Mouse (Mus musculus) adrenal gland, postnatal 4 days (tissue): Measurements from ENCODE around the gene Pbx4. TPM values are rescaled to one million over a fixed set of nuclear protein-coding genes. Genes with fewer than 3 reads are reported as not detected.

Experiments used
- DNase-seq, 2 experiments: peaks; one replicate each; pipeline ENCODE4 v3.0.0; 2021 to 2022; ENCODE audit warnings: low spot score in 2 of 2, mixed read lengths in 2 of 2
- total RNA-seq, 2 experiments: library from RNA; stranded (reverse); gene quantifications; 2 replicates each; pipeline ENCODE4 v1.2.3; 2021

The Pbx4 gene
- total RNA-seq, 2 experiments from 2014 or later: 3.6 to 4.8 TPM

DNA sequence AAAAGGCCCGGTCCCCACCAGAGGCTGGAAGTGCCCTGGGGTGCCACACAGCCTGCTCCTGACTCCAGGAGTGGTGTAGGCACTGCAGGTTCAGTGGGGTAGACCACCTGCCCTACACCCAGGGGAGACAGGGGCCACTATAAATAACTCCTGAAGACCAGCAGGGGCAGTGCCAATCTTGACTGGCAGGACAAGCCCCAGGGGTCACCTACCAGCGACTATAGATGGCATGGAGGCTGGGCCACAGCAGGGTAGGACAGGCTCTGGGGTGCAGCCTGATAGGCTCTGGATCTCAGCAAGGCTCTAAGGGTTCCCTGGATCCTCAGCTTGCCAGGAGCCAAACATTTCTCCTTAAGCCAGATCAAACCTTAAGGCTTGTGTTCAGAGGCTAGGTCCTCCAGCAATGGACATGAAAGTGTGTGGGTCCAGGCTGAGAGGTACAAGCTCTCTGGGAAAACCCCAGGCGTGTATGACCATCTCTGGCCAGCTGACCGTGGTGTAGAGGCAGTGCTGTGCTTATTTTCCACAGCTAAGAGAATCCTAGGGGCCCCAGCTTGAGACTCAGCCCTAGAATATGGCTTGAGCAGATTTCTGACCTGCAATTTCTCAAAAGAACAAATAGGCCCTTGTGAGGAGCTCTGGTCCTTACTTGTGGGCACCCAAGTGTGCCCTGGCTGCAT lies 63.6 kb downstream of the Pbx4 start:
- no peak for DNase-seq

DNA sequence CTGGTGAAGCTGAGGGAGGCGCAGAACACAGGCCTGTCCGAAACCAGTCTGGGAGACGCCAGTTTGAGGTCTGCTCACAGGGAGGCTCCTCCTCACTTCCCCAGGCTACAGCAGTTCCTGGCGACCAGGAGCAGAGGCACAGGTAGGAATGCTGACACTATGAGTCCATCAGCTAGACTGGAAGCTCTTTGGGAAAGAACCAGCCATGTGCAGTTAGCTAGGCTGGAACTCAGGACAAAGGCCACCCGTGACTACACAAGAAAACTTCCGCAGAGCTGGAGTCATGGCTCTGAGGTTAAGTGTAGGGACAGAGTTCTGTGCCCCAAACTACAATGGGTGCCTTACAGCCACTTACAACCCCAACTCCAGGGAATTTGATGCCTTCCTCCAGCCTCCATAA lies 65.6 kb downstream of the Pbx4 start:
- no peak for DNase-seq

DNA sequence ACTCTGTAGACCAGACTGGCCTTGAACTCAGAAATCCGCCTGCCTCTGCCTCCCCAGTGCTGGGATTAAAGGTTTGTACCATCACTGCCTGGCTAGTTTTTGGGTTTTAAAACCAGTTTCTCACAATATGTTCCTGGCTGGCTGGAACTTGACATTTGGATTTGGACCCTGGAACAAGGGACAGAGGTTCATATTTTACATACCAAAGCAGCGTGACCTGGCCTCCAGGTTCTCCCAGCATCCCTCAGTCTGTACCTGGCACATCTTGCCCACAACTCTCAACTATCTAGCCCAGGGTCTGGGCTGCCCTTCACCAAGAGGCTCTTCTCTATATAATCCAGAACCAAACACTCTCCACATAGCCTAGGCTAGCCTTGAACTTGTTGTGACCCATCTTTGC lies 67.6 kb downstream of the Pbx4 start:
- DNase-seq: no peak

DNA sequence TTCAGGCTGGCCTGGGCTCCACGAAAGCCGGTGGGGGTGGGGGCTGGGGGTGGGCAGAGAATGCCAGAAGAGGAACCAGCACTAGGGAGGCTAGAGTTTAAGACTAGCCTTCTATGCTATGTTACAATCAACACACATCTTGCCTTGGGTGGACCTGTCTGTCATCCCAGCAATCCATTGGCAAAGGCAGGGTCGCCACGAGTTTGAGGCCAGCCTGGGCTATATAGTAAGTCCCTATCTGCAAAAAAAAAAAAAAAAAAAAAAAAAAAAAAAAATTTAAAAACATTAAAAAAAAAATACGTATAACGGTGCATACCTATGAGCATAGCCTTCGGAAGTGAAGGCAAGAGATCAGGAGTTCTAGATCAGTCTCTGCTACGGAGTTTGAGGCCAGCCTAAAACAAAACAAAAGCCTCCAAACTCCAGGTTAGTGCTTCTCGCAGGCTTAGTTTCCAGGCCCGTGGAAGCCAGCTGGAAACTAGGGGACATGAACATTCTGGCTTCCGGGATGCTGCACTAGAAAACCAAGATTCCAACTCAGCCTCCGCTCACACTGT lies 68.7 kb downstream of the Pbx4 start:
- no peak for DNase-seq

DNA sequence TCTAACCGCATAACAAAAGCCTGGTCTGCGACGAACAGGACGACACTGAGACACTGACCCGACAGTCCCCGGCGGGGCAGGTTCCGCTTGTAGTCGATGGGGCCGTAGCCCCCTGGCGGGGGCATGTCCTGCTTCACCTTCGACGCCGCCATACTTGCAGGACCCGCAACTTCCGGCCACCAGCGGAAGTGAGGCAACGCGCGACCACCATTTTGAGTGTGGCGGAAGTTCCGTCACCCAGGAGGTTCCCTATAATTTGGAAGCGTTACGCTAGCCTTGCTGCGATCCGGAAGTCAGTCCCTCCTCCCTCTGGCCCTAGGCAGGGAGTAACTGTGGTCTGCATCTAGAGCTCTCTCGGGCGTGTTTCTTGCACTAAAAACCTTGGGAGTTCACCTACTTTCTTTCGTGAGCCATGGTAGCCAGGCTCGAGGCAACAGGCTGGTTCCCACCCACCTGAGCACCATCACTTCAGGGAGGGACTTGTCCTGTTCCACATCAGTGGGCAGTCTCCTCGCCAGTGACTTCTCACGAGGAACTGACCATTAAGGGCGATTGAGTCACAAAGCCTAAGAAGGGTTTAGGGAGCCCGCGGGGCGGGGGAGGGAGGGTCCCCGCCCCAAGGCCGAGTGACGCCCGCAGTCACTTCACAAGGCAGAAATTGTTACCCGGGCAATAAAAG lies 69.3 kb downstream of the Pbx4 start:
- DNase-seq: peak; percentile 94 to 95

DNA sequence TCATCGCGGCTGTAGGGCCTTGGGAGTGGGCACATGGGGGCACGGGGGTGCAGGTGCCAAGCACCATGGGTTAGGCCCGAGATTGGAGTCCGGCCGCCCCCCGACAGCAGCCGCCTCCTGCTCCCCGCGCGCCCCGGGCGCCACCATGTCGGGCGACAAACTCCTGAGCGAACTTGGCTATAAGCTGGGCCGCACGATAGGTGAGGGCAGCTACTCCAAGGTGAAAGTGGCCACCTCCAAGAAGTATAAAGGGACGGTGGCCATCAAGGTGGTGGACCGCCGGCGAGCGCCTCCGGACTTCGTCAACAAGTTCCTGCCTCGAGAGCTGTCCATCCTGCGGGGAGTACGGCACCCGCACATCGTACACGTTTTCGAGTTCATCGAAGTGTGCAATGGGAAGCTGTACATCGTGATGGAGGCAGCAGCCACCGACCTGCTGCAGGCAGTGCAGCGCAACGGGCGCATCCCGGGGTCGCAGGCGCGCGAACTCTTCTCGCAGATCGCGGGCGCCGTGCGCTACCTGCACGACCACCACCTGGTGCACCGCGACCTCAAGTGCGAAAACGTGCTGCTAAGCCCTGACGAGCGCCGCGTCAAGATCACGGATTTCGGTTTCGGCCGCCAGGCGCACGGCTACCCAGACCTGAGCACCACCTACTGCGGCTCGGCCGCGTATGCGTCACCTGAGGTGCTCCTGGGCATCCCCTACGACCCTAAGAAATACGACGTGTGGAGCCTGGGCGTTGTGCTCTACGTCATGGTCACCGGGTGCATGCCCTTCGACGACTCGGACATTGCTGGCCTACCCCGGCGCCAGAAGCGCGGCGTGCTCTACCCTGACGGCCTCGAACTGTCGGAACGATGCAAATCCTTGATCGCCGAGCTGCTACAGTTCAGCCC lies 70.1 kb downstream of the Pbx4 start, which contains the start of the genes Tssk6, Ndufa13 and Yjefn3:
Gene Tssk6 (plus strand): TSS at position 22 of the 900 bp plus-strand sequence.
Gene Ndufa13 (minus strand): TSS at position 396 of the 900 bp plus-strand sequence.
Gene Yjefn3 (minus strand): TSS at position 550 of the 900 bp plus-strand sequence.
- no peak for DNase-seq

DNA sequence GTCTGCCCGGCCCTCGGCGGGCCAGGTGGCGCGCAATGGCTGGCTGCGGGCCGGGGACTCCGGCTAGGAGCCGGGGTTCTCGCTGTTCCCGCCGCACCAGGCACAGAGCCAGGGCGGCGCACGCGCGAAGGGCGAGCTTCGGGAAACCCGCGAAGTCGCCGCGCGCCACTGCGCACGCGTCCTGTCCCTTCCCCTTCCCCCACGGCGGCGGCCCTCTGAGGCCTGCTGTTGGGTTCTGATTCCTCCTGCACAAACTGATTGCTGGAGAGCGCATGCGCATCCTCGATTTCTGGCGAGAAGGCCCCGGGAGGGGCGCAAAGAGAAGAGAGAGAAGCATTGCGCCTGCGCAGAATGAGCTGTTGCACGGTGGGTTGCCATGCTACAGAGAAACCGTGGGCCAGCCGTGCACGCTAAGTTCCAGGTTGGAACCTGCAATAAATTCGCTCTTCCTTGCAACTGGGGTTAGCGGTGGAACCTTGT lies 70.8 kb downstream of the Pbx4 start:
- peak; percentile 98 to 99 for DNase-seq

DNA sequence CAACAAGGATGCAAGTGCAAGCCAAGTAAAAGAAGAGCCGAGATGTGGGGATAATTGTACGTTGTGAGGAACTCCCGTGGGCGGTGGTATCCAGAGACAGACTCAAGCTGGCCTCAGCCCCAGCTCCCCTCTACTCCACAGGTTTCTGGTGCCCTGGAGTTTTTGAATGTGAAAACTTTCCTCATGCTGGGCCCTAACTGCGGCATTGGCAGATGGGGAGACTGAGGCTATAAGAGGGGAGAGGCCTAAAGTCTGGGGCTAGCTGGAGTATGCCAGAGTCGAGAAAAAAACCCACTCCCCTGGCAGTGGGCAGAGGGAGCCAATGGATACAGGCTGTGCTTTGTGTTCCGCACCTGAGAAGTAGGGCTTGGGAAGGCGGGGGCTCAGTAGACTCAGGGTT lies 71.8 kb downstream of the Pbx4 start:
- DNase-seq: no peak

DNA sequence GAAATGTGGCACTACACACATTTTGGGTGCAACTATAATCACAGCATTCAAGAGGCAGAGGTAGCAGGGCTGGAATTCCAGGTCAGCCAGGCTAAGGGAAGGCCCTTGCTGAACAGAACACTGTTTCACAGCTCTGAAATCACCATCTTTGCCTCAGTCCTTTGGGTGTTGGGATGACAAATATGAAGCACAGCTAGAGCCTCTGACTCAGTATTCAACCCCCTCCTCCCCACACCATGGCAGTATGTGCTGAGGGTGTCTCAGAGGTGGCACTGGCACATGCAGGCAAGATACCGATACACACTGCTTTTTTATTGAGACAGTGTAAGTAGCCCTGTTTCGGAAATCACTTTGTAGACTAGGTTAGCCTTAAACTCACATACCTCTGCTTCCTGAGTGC lies 74.0 kb downstream of the Pbx4 start:
- no peak for DNase-seq

DNA sequence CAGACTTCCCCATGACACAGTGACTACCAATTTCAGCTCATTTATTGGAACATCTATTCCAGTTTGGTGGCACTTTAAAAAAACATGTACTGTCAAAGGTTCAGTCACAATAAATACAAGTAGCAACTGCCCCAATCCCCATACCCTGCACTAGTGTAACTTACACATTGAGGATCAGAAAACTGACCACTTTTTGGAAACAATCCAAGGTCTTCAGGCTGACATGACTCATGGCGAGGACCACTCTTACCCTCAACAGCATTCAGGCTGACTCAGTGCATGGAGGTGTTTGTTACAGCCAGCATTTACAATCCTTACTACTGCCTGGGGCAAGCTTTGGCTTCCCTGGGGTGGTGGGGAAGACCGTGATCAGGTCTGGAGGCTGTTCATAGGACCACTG lies 74.8 kb downstream of the Pbx4 start:
- no peak for DNase-seq

DNA sequence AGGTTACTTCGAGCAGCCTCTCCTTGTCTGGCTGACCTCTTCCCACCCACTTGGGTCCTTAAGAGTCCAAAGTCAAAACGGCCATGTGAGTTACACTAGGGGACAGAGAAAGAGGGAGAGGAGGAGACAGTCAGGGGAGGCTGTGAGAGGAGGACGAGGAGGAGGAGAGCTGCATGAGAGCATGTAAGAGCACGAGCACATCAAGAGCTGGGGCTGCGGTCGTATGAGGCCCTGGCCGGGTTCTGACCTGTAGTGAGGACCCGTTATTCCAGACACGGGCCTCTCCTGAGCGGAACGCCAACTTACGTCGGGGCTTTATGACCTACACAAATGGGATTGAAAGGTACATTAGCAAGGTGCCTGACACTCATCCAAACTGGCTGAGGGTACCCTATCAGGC lies 79.6 kb downstream of the Pbx4 start:
- no peak for DNase-seq

DNA sequence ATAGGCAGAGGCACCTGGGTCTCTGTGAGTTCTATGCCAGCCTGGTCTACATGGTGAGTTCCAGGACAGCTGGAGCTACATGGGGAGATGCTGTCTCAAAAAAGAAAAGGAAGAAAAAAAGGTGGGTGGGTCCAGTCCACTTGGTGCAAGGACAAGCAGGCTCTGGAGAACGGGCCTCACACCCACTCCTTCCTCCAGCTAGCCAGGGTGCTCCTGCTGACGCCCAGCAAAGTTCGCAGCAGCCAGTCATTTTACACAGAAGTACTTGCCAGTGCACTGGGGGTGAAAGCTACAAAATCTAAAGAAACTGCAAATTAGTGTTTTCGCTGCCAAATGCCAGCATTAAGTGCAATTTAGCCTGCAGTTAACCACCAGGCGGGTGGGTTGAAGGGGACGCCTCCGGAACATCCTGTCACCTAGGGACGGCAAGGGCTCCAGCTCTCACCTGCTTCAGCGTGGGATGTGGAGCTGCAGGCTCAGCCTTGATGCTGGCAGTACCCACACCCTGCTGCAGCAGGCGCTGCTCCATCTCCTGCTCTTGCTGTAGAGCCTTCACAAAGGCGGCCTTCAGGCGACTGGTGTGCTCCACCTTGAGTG lies 80.3 kb downstream of the Pbx4 start:
- DNase-seq: no peak

DNA sequence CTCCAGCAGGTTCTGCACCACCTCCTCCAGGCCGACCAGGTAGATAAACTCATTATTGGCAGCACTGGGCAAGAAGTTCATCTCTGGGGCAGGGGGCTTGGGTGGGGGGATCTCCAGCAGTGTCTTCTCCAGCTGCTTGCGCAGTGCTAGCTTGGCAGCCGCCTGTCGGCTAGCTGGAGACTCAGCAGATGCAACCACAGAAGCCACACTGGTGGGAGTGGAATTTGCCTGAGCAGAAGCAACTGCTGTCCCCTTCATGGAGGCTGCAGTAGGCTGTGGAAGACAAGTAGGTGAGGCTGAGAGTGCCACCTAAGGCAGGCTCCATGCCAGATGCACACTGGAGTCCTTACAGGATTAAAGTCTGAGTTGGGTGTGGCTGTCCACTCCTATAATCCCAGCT lies 82.2 kb downstream of the Pbx4 start:
- DNase-seq: no peak

DNA sequence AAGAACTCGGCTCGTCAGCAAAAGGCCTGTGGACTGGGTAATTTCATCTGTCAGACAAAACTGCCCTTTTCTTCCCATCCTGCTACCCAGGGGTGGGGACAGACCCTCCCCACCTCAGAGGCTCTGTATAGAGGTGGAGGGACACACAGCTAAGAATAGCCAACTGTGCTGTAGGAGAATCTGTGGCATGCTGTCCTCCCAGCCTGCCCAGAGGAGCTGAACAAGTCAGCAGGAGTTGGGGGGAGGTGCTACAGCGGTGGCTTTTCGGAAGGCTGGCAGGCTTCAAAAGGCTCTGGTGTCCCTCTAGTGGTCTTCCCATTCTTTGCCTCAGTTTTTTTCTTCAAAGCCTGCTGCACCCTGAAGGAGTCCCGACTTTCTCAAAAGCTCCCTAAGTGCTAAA lies 83.5 kb downstream of the Pbx4 start:
- no peak for DNase-seq

DNA sequence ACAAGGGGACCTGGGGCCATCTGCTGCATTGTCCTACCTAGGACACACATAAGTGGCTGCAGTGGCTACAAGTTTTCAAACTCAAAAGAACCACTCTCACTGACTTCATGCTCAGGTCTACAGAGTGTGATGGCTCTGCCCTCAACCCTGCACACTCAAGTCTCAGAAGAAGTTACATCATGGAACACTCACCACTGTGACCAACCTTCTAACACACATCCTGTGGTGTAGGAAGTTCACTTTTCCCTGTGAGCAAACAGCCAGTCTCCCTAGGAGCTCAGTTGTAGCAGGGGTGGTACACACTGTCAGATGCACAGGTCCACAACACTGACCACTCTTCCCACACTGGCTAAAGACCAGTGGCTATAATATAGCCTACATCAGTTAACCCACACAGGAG lies 86.2 kb downstream of the Pbx4 start:
- no peak for DNase-seq

DNA sequence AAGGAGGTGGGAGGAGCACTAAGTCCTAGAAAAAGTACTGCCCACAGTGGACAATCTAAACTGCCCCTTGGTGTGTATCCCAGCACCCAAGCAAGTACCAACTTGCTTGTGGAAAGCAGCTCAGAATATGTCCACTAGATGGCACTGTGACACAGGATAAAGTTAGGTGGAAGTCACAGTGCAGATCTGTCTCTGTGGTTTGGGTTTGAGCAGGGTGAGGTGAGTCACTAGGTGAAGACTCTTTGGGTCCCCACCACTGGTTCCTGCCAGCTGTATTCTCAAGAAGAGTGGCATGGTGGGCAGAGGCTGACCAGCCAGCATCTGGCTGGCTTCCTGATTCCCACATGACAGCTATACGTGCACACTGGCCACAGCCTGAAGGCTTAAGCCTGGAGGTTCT lies 86.7 kb downstream of the Pbx4 start:
- peak in 1 of 2 experiments; percentile 64 for DNase-seq

DNA sequence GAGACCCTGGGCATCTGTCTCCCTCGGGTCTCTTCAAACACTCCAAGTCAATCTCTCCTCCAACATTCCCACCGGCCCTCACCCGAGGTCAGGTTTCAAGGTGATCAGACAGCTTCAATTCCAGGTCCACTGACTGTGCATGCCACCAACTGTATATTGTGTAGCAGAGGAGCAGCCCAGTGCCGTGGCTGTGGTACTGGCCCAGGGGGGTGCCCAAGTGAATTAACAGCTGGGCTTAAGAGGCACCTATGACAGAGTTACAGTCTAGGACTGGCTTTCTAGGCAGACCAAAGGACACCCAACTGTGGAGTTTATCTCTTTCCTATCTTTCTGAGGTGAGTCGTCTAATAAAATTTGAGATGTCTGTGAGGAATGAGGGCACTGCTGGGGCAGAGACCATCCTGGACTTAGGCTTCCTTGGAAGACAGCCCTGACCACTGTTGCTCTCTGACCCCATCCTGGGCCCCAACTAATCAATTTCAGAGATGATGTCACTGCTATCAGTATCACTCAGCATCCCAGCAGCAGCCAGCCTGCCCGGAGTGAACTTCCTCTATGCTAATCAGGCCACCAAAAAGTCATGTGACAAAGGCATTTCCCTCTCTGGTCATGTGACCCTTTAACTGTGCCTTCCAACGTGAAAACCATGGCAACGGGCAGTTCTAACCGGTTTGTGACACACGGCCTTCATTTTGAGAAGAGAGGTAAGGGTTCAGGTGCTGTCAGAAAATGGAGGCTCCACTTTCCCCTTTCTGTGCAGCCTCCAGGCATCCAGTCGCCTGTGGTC lies 87.8 kb downstream of the Pbx4 start:
- no peak for DNase-seq

DNA sequence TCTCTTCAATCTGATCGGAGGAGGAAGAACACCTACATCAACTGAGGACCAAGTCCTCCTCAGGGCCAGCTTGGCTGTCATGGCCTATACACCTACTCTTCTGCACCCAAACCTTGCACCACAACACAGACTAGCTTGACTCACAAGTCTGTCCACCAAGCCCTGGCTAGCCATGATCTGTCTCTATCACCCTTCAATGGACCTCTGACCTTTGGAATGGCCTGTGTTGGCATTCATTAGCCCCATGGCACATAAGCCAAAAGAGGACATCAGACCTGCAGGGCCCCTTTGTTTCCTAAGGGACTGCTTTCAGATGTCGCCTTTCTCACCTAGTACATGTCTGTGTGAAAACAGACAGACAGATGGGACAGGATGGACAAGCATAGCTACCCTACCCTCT lies 88.8 kb downstream of the Pbx4 start:
- DNase-seq: no peak
